Mouse (Mus musculus) G1E (cell line): ENCODE measurements at regions not wholly inside any gene's neighbourhood (a gene's known extent, or its start where the extent isn't known, plus 50 kb on each side); places are given as distances from the start of the nearest gene placed in this dataset.

Experiments
- ATAC-seq: 2 replicates; pipeline ENCODE4 v1.8.0; 2016; ENCODE audit warnings: mild to moderate bottlenecking; ENCODE audit not compliant: insufficient number of reproducible peaks, poor library complexity, low FRiP score, severe bottlenecking; ENCODE audit errors: extremely low read depth
- DNase-seq: peaks from one replicate; pipeline ENCODE4 v3.0.0; 2012; ENCODE audit warnings: low spot score
- H3K27me3 ChIP-seq: 2 replicates; pipeline ENCODE4 v1.6.1; 2012; ENCODE audit warnings: mild to moderate bottlenecking, low read length, inconsistent platforms; ENCODE audit not compliant: insufficient read depth
- H3K36me3 ChIP-seq: replicated peaks from 2 replicates; pipeline ENCODE3; 2012; ENCODE audit warnings: mild to moderate bottlenecking, inconsistent platforms
- H3K4me1 ChIP-seq: 2 replicates; pipeline ENCODE4 v1.6.1; 2012; ENCODE audit warnings: low read depth, low read length, inconsistent platforms, mixed read lengths; ENCODE audit not compliant: insufficient read depth
- H3K4me3 ChIP-seq: 2 replicates; pipeline ENCODE4 v1.5.1; 2012; ENCODE audit warnings: low read depth, mild to moderate bottlenecking, inconsistent platforms, low read length, moderate library complexity, mixed read lengths
- H3K9me3 ChIP-seq: replicated peaks from 2 replicates; pipeline ENCODE4 v1.6.1; 2012; ENCODE audit warnings: inconsistent platforms
- CTCF ChIP-seq: IDR thresholded peaks from 2 replicates; pipeline ENCODE4 v1.5.1; 2012; ENCODE audit warnings: low read depth, low read length, inconsistent platforms, mixed read lengths
- GATA1 ChIP-seq: IDR thresholded peaks from 2 replicates; pipeline ENCODE4 v1.6.1; 2012; ENCODE audit warnings: borderline replicate concordance, low read length, inconsistent platforms, mixed read lengths
- GATA2 ChIP-seq: IDR thresholded peaks from 2 replicates; pipeline ENCODE4 v1.6.1; 2012; ENCODE audit warnings: low read depth, low read length, inconsistent platforms, borderline replicate concordance
- POLR2AphosphoS5 ChIP-seq: IDR thresholded peaks from 2 replicates; pipeline ENCODE4 v1.6.1; 2012; ENCODE audit warnings: low read depth, low read length, inconsistent platforms; ENCODE audit not compliant: insufficient replicate concordance
- TAL1 ChIP-seq: conservative IDR thresholded peaks from 2 replicates; pipeline ENCODE4 v1.6.1; 2012; ENCODE audit warnings: low read depth, low read length, inconsistent platforms, mixed read lengths

DNA sequence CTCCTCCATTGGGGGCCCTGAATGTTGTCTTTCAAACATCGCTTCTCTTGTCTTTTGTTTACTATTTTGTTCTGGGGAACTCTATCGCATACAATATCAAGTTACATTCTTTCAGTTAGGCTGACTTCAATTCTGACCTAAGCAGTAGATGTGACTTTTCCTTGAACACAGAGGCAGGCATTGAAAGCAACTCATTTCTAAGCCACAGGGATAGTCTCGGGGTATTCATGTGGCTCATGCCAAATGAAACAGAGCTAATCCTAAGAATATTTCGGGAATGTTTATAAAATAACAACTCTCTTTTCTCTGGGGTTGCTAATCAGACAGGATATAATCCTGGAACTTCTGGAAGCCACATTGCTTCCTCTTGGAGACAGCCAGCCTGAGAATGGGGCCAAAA is 2821.0 kb downstream of the 9330182O14Rik start:
- ATAC-seq, result no peak
- H3K4me1 ChIP-seq, result no peaks in the 10 kb centered on the region
- no peaks in the 10 kb centered on the region for H3K36me3 ChIP-seq
- no peak overlapping the region for H3K4me3 ChIP-seq
- TF ChIP-seq TAL1, result no peak
- TF ChIP-seq GATA2, result no peak
- TF ChIP-seq POLR2AphosphoS5, result no peak
- TF ChIP-seq CTCF, result no peak
- TF ChIP-seq GATA1, result no peak
- DNase-seq, result no peak
- no peaks in the 10 kb centered on the region for H3K9me3 ChIP-seq
- H3K27me3 ChIP-seq, result no peaks in the 10 kb centered on the region

DNA sequence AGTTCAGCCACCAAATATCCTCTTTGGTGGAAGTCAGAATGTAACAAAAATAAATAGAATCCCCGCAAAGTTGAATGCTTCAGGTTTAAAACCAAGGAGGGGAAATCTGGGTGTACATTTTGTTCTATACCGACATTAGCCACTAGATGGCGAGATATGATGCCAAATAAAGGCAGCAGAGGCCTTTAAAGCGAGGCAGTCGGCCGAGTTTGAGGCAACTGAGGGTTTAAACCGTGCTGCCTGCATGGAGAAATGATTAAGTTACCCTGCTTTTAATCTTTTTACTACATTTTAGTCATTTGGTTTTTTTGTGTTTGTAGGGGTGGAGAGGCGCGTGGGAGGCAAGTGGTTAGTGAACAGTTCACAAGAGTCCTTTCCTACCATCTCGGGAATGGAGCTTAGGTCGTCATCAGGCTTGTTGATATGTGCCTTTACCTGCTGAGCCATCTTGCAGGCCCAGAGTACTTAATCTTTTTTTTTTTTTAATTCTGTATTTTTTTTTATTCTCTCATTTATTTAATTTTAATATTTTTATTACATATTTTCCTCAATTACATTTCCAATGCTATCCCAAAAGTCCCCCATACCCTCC is 2828.7 kb downstream of the 9330182O14Rik start:
- Histone ChIP-seq H3K9me3 (no peaks in the 10 kb centered on the region), H3K36me3 (no peaks in the 10 kb centered on the region), H3K27me3 (no peaks in the 10 kb centered on the region), H3K4me3 (no peak overlapping the region), H3K4me1 (no peaks in the 10 kb centered on the region)
- ATAC-seq, result peak; percentile 34; the same call in 1 of the 2 replicates
- DNase-seq, result peak; percentile 35
- no peak for TF ChIP-seq TAL1
- no peak for TF ChIP-seq GATA2
- TF ChIP-seq GATA1, result no peak
- 0 out of 2 replicates have a peak, but pooled peaks have one; percentile 26 for TF ChIP-seq CTCF
- TF ChIP-seq POLR2AphosphoS5, result no peak

DNA sequence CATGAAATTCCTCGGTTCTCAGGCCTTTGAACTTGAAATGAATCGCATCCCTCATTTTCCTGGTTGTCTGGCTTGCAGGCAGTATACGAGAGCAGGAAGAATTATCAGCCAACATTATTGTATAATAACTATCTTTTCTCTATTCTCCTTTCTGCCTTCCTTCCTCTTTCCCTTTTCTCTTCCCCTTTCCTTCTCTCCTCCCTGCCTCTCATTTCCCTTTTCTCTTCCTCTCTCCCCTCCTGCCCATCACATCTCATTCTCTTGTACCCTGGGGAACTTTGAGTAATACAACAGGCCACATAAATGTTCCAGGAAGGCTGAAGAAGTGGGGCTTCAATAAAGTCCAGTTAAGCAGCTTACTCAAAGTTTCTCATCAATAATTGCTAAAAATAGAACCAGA is 2831.1 kb downstream of the 9330182O14Rik start:
- DNase-seq (no peak), ATAC-seq (no peak)
- H3K4me3 ChIP-seq, result no peak overlapping the region
- no peaks in the 10 kb centered on the region for H3K9me3 ChIP-seq
- H3K4me1 ChIP-seq, result no peaks in the 10 kb centered on the region
- H3K36me3 ChIP-seq, result no peaks in the 10 kb centered on the region
- TF ChIP-seq TAL1 (no peak), CTCF (no peak), POLR2AphosphoS5 (no peak), GATA1 (no peak), GATA2 (no peak)
- no peaks in the 10 kb centered on the region for H3K27me3 ChIP-seq
